Mouse (Mus musculus): ENCODE measurements around the gene Med9.

Gene Med9

DNA sequence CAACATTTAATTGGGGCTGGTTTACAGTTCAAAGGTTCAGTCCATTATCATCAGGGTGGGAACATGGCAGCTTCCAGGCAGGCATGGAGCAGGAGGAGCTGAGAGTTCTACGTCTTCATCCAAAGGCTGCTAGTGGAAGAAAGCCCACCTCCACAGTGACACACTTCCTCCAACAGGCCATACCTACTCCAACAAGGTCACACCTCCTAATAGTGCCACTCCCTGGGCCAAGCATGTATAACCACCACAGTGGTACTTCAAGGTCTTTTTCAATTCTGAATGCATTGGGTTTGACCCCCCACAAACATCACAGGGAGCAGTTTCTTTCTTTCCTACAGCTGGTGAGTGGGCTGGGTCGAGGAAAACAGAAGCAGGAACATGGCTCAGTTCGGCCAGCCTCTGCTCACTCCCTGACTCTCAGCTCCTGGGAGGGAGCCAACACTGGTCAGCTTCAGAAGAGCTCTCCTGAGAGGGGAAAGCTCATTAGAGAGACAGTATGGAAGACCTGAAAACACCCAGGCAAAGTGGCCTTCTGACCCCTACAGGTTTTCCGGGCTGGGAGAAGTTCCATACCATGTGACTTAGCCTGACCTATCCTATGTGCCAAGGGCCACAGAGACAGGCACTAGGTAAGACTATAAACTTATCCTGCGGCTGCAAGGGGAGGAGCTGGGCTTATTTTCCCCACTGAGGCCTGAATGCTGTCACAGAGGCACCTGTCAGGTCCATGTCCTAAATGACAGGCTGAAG lies 53.4 kb downstream of the Med9 start:
- DNase-seq (ENCODE audit: low spot score), result no peak

- no peak for DNase-seq (ENCODE audit: low spot score)
These were observed 55.8 kb downstream of the Med9 start for GRCm38 (mm10) chr11:60003811-60004210.

GRCm38 (mm10) chr11:60004716-60005115 lies 56.7 kb downstream of the Med9 start:
- no peak for DNase-seq (ENCODE audit: low spot score)

- DNase-seq (ENCODE audit: low spot score), result no peak
These were observed 57.9 kb downstream of the Med9 start for GRCm38 (mm10) chr11:60005866-60006265.

DNA sequence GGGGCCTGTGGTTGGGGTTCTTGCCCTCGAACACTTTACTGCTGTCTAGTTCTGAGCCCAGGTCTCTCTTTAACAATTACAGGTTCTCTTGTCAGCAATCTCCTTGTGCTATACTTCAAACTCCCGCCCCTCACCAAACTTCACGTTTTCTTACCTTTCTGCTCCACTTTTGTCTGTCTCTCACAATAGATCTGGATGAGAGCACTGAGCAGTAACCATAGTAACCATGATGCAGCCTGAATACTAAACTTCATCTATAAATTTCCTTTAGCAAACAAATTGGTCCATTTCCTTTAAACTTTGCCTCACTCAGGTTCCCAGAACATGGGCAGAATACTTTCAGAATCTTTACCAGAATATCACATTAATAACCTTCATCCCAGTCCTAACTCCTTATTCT lies 61.4 kb downstream of the Med9 start:
- no peak for DNase-seq (ENCODE audit: low spot score)

DNA sequence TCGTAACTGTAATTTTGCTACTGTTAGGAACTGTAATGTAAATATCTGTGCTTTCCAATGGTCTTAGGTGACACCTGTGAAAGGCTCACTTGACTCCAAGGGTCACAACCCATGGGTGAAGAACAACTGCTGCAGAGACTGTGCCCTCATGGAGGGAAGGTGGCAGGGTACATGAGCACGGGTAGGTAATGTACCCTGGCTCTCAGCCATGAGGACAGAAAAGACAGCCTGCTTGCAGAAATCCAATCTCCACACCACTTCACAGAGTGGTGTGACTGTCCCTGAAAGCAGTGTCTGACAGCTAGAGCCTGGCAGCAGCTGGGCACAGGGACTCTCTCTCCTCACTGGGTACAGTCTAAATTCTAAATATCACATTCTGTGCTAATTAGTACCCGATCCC lies 63.5 kb downstream of the Med9 start:
- no peak for DNase-seq (ENCODE audit: low spot score)
